Mouse (Mus musculus) c-Kit-positive CD71-positive TER-119-positive erythroid progenitor cells, embryonic 14.5 days (primary cell): Measurements from ENCODE around the gene Satb2.

Experiments used
- DNase-seq: peaks from one replicate; pipeline ENCODE4 v3.0.0-alpha.2; 2013; ENCODE audit warnings: low spot score

The Satb2 gene

GRCm38 (mm10) chr1:56972950-56973592 lies 5.4 kb downstream of the Satb2 start:
- DNase-seq, result peak; percentile 26

DNA sequence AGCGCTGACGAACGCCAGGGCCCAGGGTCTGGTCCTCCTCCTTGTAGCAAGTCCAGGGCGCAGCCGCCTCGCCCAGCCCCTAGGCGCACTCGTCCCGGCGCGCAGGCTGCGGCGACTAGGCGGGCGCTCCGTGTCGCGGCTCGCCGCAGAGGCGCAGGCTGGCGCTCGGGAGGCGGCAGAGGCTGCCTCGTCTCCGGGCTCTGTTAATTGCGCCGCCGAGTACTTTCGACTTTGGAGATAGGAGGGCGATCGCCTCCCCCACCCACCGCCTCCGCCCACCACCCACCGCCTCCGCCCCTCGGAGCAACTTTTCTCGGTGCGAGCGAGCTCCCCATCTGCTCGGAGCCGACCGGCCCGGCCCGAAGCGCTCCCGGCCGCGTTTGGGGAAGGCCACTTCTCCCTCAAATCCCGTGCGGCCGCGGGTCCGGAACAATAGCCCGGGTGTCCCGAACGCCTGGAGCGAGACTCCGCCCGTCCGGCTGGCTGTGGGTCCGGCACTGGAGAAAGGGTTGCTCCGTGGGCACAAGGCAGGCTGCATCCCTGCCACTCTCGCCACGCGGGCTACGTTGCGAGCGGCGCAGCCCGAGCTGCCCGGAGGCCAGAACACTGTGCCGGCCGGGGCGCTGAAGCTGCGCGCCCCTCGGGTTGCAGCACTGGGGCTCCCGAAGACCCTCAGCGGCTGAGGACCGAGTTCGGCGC lies 6.0 kb downstream of the Satb2 start:
- no peak for DNase-seq

DNA sequence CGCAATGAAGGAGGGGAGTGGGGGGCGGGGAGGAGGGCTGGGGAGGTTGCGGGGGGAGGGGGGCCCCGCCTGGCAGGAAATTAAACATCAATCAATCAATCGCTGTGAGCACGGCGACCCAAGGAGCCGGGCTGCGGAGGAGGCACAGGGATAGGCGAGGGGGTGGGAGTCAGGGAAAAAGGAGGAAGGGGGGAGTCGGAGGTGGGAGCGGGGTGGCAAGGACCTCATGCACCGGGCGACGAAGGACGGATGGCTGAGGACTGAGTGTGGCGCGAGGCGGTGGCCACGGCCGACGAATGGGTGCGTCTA lies 6.6 kb downstream of the Satb2 start:
- no peak for DNase-seq

DNA sequence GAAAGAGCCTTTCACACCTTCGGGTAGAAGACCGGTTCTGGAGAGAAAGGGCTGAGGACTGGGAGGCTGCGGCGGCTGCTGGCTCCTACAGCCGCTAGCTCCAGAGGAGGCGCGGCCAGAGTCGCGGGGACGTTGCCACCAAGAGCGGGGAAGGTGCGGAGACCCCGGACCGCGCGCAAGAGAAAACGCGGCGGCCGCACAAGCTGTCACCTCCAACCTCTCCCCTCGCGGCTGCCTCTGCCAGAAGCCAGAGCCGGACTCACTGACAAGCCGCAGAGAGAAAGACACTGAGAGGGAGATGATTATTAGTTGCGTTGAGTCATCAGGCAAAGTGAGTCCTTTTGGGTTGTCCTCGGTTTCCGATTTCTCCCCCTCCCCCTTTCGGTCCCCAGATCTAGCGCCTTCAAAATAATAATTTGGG lies 7.0 kb downstream of the Satb2 start:
- no peak for DNase-seq

- DNase-seq, result no peak
Measured at GRCm38 (mm10) chr1:56970740-56971141, 7.7 kb downstream of the Satb2 start.

DNA sequence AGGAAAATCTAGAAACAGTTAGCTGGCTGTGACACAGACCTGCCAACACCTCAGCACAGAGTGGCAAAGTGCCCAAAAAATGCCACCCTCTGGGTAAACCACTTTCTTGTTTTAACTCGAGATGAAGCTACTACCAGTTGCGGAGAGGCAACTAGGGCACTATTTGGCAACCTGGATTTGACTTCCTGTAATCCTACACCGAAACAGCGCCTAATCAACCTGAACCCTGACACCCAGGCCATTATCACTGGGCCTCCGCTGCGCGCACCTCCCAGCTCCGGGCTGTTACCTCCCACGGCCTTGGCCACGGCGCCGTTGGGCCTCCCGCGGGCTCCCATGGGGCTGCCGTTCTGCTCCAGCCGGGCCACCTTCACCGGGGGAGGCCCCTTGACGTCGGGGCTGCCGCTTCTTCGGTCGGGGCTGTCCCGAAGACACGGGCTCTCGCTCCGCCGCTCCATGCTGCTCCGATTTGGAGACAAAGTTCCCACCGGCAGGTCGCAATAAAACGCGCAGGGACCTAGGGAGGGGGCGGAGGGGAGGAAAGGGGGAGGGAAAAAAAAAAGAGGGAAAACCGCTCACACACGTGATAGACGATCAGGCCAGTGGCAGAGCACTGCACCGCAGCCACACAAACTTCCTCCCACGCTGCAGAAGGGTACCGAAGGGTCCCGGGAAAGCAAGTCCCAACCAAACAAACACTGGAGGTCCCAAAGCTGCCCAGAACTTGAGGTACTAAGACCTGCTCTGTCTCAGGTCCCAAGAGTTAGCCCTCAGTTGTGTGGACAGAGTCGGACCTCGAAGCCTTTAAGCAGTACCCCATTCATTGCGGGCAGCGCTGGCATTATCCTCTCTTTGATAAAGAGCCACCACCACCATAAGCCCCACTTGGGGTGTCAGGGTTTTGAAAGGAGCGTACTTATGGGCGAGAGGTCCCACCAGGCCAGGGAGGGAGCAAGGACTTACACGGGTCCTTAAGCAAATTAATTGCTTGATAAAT lies 8.8 kb downstream of the Satb2 start:
- no peak for DNase-seq

DNA sequence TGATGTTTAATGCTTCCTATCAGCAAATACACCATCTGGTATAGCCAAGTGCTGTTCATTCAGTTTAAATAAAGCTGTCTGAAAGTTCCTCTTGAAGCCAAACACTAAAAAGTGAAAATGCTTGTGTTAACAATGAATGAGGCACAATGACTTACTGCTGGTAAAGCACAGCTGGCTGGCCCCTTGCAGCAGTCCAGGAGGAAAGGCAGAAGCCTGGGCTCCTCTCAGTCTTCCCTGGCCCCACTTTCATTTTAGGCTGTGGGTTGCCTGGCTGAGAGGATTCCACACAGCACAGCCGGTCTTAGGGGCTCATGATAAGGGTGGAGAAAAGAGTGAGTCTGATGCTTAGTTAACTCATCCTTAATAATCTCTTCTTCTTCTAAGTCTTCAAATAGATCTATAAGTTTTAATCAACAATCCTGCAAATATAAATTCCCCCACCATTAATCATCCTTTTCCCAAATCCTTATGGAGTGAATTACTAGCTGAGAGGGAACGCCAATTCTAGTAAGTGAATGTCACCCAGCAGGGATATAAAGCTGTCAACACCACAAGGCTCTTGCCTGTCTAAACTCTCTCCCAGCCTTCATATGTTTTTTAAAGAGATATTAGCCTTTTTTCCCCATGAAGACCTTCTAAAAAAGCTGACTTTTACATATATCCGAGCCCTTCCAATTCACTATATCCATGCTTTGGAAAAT lies 12.4 kb downstream of the Satb2 start:
- no peak for DNase-seq

DNA sequence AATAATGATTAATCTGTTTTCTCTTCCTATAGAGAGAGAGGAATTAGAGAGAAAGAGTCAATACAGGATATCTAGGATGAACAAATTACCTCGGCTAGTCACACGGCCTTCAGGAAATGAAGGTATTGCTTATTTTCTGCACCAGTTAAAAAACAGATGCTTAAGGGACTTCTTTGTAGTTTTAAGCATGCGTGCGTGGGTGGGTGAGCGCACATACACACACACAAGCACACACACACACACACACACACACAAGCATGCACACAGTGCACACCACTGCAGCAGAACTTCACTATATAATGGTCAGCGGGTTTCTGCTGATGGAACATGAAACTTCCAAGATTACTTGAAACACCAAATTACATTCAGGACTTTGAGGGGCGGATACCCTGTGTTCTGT lies 14.0 kb downstream of the Satb2 start:
- no peak for DNase-seq

DNA sequence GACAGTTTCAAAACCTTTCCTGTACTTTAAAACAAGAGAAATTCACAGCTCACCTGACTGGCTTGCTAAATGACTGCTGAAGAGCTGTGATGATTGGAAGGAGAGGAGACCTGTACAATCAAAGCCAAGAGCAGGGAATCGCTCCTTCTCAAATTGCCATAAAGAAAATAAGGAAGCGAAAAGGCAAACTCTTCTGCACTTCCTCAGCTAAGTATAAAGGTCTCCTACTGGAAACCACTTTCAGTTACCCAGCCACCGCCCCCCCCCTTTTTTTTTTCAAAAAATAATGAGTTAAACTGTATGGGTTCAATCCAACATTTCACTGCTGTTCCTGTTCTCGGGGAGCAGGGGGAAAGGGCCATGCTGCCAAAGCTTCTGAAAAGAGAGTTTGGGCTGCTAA lies 15.2 kb downstream of the Satb2 start:
- DNase-seq, result no peak

- DNase-seq, result no peak
Measured at GRCm38 (mm10) chr1:56958996-56959395, 19.5 kb downstream of the Satb2 start.

GRCm38 (mm10) chr1:56957942-56958341 lies 20.5 kb downstream of the Satb2 start:
- no peak for DNase-seq

DNA sequence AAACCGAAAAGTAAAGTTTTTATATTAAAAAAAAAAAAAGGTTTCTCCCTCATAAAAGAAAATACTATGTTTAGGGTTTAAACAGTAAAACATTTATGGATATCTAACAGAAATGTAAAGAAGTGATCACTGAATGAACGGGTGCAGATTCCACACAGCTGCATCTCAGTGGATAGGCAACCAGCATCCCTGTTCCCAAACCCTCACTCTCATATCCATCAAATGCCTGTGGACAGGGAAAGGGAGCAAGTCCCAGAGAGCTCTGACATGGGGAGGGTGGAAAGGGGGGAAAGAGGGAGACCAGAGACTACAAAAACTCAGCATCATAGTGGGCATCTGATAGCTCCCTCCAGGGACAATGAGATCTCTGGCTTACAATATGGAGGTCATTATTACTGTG lies 21.6 kb downstream of the Satb2 start:
- no peak for DNase-seq

GRCm38 (mm10) chr1:56955739-56956085 lies 22.7 kb downstream of the Satb2 start:
- DNase-seq, result no peak

GRCm38 (mm10) chr1:56955055-56955738 lies 23.3 kb downstream of the Satb2 start:
- no peak for DNase-seq

DNA sequence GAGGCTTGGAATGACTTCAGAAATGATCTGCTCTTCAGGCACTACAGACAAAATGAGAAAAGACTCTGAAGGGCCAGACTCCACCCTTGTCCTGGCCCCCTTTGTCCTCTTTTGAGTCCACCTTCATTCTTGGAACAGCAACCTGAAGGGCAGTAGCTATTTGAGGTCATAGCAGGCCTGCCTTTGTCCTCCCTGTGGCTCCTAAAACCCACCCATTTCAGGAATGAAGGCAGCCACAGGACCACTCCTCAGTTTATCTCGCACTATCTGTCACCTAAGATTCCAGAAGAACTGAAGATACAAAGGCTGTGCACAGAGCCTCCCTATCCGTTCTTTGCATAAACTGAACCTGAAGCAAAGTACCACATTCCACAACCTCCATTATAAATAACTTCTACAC lies 24.9 kb downstream of the Satb2 start:
- DNase-seq, result no peak

- DNase-seq, result no peak
Measured at GRCm38 (mm10) chr1:56951980-56952379, 26.5 kb downstream of the Satb2 start.

DNA sequence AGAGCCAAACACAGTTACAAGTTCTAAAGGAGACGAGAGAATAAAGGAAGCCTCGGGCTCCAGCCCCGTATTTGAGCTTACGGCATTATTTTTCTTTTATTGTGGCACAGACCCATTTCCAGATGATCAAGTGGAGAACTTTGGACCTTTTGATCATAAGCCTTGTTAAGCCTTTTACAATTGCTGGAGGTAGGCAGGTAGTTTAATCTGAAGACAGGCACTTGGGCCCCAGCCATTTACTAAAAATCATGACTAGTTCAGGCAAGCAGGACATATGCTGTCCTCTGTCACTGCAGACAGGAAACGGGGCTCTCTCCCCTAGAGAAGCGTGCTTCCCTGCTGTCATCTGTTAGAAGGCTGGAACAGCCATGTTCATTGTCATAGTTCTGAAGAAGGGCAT lies 26.9 kb downstream of the Satb2 start:
- DNase-seq, result no peak

DNA sequence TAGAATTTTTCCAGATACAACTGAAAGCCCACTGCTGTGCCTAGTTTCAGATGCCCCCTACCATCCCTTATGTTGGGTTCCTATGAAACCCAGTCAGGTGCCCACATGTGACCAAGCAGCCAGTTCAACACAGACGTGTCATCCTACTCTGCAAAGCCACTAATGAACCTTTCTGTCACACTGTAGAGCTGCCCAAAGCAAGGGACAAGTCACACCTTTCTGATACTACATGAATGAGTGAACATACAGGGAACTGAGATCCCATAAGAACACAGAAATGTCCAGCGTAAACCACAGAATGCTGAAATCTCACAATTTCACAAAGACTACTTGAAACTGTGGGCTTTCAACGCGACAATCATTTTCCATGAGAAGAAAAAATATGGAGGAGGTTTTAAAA lies 39.0 kb downstream of the Satb2 start:
- DNase-seq, result no peak

- DNase-seq, result no peak
Measured at GRCm38 (mm10) chr1:56938432-56938831, 40.0 kb downstream of the Satb2 start.

- no peak for DNase-seq
Measured at GRCm38 (mm10) chr1:56936554-56936953, 41.9 kb downstream of the Satb2 start.

DNA sequence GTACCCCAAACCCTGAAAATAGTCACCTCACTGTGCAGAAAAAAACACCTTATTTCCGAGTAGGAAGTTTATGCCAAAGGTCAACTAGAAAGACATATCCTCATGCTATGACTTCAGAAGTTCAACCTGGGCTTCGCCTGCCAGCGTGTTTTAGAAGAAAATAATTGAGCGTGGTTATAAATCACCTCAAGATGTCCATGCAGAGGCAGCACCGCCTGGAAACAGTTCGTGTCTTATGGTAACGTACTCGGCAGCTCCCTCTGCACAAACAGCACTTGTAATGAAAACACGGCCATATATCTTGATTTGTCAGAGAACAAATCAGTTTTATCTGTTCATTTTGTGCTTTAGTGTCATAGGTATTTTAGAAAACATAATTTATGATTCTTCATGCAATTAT lies 44.6 kb downstream of the Satb2 start:
- no peak for DNase-seq

DNA sequence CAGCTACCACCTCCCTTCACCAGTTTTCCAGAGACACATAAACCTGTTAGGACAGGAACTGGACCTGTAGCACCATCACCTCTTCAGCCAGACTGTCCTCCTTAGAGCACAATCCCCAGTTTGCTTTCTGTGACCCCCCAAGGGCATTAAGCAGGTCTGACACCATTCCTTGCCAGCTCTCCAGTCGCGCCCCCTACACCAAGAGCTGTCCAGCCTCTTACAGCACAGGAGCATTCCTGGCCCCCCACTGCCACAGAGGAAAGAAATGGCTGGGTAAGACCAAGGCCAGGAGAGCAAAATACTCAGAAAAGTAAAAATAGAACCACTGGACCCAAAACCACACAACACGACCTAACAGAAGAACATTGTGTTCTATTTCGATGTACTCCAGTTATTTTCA lies 48.4 kb downstream of the Satb2 start:
- no peak for DNase-seq
